ENCODE assay signal across 22 mouse cellular contexts in genomic region chr13:95477173-95477572, GRCm38 (mm10). TPM values are rescaled to one million over a fixed set of nuclear protein-coding genes. Genes with fewer than 3 reads are reported as not detected.
"Had no signal": no experiment of that assay in that cellular context is flagged by ENCODE, and none has a peak within 500 bp of the region (broad histone marks: within the 10 kb centered on the region; RNA-seq: fewer than 3 reads in every experiment).

No protein-coding gene starts in this region.

- H3K9me3 ChIP-seq: liver, embryonic 15.5 days; midbrain, embryonic 10.5 days; midbrain, embryonic 12.5 days; neural tube, embryonic 12.5 days; stomach, embryonic 15.5 days had no signal

- H3K4me1 ChIP-seq: megakaryocyte, embryonic 14.5 days; midbrain, embryonic 10.5 days; midbrain, embryonic 12.5 days; neural tube, embryonic 12.5 days; stomach, embryonic 15.5 days had no signal

- H3K9ac ChIP-seq: liver, embryonic 15.5 days; lung, embryonic 14.5 days; midbrain, embryonic 12.5 days; neural tube, embryonic 12.5 days; stomach, embryonic 15.5 days had no signal

- H3K27me3 ChIP-seq: neural tube, embryonic 12.5 days; stomach, embryonic 15.5 days had no signal

- H3K27ac ChIP-seq: liver, embryonic 15.5 days; midbrain, embryonic 10.5 days; midbrain, embryonic 12.5 days; neural tube, embryonic 12.5 days; stomach, embryonic 15.5 days; stomach, postnatal 0 days had no signal

- DNase-seq: lung, adult 18-20 months; lung, embryonic 14.5 days; lung, postnatal 10 days; lung, postnatal 4 days; midbrain, embryonic 14.5 days; right cerebral cortex, postnatal 14 days; thymus, adult 2 months; thymus, postnatal 25 days; thymus, postnatal 4 days had no signal

- H3K4me2 ChIP-seq: liver, embryonic 15.5 days; lung, embryonic 14.5 days; midbrain, embryonic 12.5 days; neural tube, embryonic 12.5 days; stomach, embryonic 15.5 days had no signal

- H3K4me3 ChIP-seq: liver, embryonic 15.5 days; megakaryocyte, embryonic 14.5 days; midbrain, embryonic 10.5 days; midbrain, embryonic 12.5 days; neural tube, embryonic 12.5 days; stomach, embryonic 15.5 days had no signal

- H3K36me3 ChIP-seq: liver, embryonic 15.5 days; midbrain, embryonic 10.5 days; midbrain, embryonic 12.5 days; neural tube, embryonic 12.5 days; stomach, embryonic 15.5 days had no signal

- ATAC-seq: midbrain, embryonic 16.5 days had no signal

RNA-seq across cellular contexts. Expression of gene S100z, which starts 1.3 kb away (rescaled TPM):
- total RNA-seq: monocyte, adult 5-6 weeks; neutrophil, adult 5-6 weeks had no signal
- polyA plus RNA-seq: liver, embryonic 15.5 days; lung, embryonic 16.5 days; midbrain, embryonic 10.5 days; midbrain, embryonic 12.5 days; midbrain, embryonic 14.5 days; midbrain, embryonic 16.5 days; neural tube, embryonic 12.5 days; neural tube, embryonic 14.5 days; spleen, adult 2 months; stomach, embryonic 15.5 days; thymus, adult 2 months had no signal

RNA-seq across cellular contexts. Expression of gene Crhbp, which starts 32.4 kb away (rescaled TPM):
- total RNA-seq: monocyte, adult 5-6 weeks; neutrophil, adult 5-6 weeks had no signal
- polyA plus RNA-seq: spleen, adult 2 months had no signal

RNA-seq across cellular contexts. Expression of gene F2rl1, which starts 47.9 kb away (rescaled TPM):
- polyA plus RNA-seq: neural tube, embryonic 14.5 days had no signal
